31 mouse cellular contexts compared by ENCODE assay signal in the genomic region with DNA sequence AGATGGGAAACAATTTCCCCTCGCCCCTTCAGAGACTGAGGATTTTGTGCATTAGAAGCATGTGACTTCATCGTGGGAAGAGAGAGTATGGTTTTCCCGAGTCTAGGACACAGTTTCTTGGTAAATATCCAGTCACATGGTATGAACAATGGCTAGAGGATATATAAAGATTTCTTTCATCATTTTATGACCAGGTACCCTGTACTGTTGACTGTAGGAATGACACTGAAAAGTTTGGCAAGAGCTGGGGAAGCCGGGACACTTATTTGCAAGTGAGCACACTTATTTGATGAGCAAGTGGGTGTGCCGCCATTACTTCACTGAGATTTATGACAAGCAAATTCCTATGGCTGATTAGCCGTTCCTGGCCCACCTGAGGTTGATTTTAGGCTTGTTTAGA.
"Had no signal": no experiment of that assay in that cellular context is flagged by ENCODE, and none has a peak within 500 bp of the region (broad histone marks: within the 10 kb centered on the region; RNA-seq: fewer than 3 reads in every experiment).

No protein-coding gene starts in this region.

- H3K27me3 ChIP-seq: limb, embryonic 12.5 days; limb, embryonic 13.5 days; limb, embryonic 15.5 days; liver, embryonic 12.5 days; liver, embryonic 13.5 days; liver, embryonic 15.5 days; lung, embryonic 15.5 days; megakaryocyte, embryonic 14.5 days; midbrain, embryonic 12.5 days; midbrain, embryonic 13.5 days; midbrain, embryonic 15.5 days; neural tube, embryonic 12.5 days had no signal

- H3K9me3 ChIP-seq: limb, embryonic 10.5 days; limb, embryonic 13.5 days; limb, embryonic 15.5 days; liver, embryonic 12.5 days; liver, embryonic 13.5 days; liver, embryonic 15.5 days; lung, embryonic 15.5 days; midbrain, embryonic 10.5 days; midbrain, embryonic 12.5 days; midbrain, embryonic 13.5 days; midbrain, embryonic 15.5 days; neural tube, embryonic 12.5 days had no signal

- DNase-seq: left cerebral cortex, postnatal 4 days; liver; liver, embryonic 13.5 days; lung, adult 18-20 months; lung, adult 2 months; lung, embryonic 14.5 days; lung, postnatal 10 days; lung, postnatal 14 days; lung, postnatal 36 days; lung, postnatal 4 days; midbrain, embryonic 14.5 days had no signal

- H3K4me2 ChIP-seq: limb, embryonic 12.5 days; limb, embryonic 13.5 days; limb, embryonic 15.5 days; liver, embryonic 11.5 days; liver, embryonic 12.5 days; liver, embryonic 13.5 days; liver, embryonic 15.5 days; lung, embryonic 14.5 days; lung, embryonic 15.5 days; midbrain, embryonic 11.5 days; midbrain, embryonic 12.5 days; midbrain, embryonic 13.5 days; midbrain, embryonic 15.5 days; neural tube, embryonic 12.5 days had no signal

- H3K27ac ChIP-seq: limb, embryonic 10.5 days; limb, embryonic 12.5 days; limb, embryonic 13.5 days; limb, embryonic 15.5 days; liver, embryonic 12.5 days; liver, embryonic 13.5 days; liver, embryonic 14.5 days; liver, embryonic 15.5 days; lung, embryonic 15.5 days; macrophage; midbrain, embryonic 10.5 days; midbrain, embryonic 12.5 days; midbrain, embryonic 13.5 days; midbrain, embryonic 15.5 days; neural tube, embryonic 12.5 days had no signal

- H3K4me1 ChIP-seq: limb, embryonic 10.5 days; limb, embryonic 12.5 days; limb, embryonic 13.5 days; limb, embryonic 15.5 days; liver, embryonic 12.5 days; liver, embryonic 13.5 days; liver, embryonic 15.5 days; lung, embryonic 15.5 days; midbrain, embryonic 10.5 days; midbrain, embryonic 12.5 days; midbrain, embryonic 13.5 days; midbrain, embryonic 15.5 days; neural tube, embryonic 12.5 days had no signal

- H3K36me3 ChIP-seq: limb, embryonic 10.5 days; limb, embryonic 12.5 days; limb, embryonic 13.5 days; limb, embryonic 15.5 days; liver, embryonic 12.5 days; liver, embryonic 13.5 days; liver, embryonic 15.5 days; lung, embryonic 15.5 days; midbrain, embryonic 10.5 days; midbrain, embryonic 12.5 days; midbrain, embryonic 13.5 days; midbrain, embryonic 15.5 days; neural tube, embryonic 12.5 days had no signal

- ATAC-seq: liver, embryonic 12.5 days; lung, postnatal 0 days; midbrain, embryonic 13.5 days; midbrain, embryonic 15.5 days; midbrain, embryonic 16.5 days had no signal

- H3K9ac ChIP-seq: limb, embryonic 12.5 days; limb, embryonic 13.5 days; limb, embryonic 15.5 days; liver, embryonic 12.5 days; liver, embryonic 13.5 days; liver, embryonic 14.5 days; liver, embryonic 15.5 days; lung, embryonic 14.5 days; lung, embryonic 15.5 days; midbrain, embryonic 12.5 days; midbrain, embryonic 13.5 days; midbrain, embryonic 15.5 days; neural tube, embryonic 12.5 days had no signal

- H3K4me3 ChIP-seq: limb, embryonic 10.5 days; limb, embryonic 12.5 days; limb, embryonic 13.5 days; limb, embryonic 15.5 days; liver, embryonic 12.5 days; liver, embryonic 13.5 days; liver, embryonic 15.5 days; lung, embryonic 15.5 days; megakaryocyte, embryonic 14.5 days; midbrain, embryonic 10.5 days; midbrain, embryonic 12.5 days; midbrain, embryonic 13.5 days; midbrain, embryonic 15.5 days; myocyte; neural tube, embryonic 12.5 days had no signal
